Mouse (Mus musculus): ENCODE measurements around the gene Pde6d.

Pde6d gene

GRCm38 (mm10) chr1:86493783-86494182, 88.6 kb downstream of the Pde6d start:
- H3K27me3 ChIP-seq (ENCODE audit: control insufficient read depth, insufficient read depth, low read length, poor library complexity, severe bottlenecking), result no peaks in the 10 kb centered on the region
- no peak for DNase-seq (ENCODE audit: low read depth, low spot score)
- H3K36me3 ChIP-seq (ENCODE audit: control insufficient read depth, insufficient read depth, low read length, poor library complexity, severe bottlenecking), result no peaks in the 10 kb centered on the region

All from splenic B cell, adult 2 months (primary cell).